Mouse (Mus musculus) cerebellum, adult 8-10 months (tissue): ENCODE results near the gene Hfe2.
A peak's percentile ranks its signal among the peaks of the same experiment; 100 is the strongest.
"Not testable (repeated sequence)": the region's sequence is repeated elsewhere in the genome, so short reads cannot be mapped to it uniquely, and the experiment has no call there.

ENCODE experiments used
- DNase-seq: peaks from one replicate; pipeline ENCODE4 v3.0.0; 2022

Hfe2 gene

DNA sequence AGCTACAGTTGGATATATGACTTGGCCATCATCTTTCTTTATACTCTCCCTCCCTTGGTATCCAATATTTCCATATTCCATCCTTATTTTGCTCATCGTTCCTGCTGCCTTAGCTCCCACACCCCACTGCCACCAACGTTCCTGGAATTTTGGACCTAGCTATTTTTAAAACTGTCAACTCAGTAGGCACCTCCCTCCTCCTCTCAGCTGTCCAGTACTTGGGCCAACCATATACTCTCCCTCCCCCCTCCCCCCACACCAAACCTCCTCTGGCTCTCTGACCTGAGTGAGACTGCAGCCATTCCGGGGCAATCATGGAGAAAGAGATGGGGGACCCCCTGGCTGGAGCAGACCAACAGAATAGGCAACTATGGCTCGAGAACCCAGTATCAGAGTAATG is at the start of gene Hfe2:
TSS of gene Hfe2 (plus strand) at position 259 of the 400 bp plus-strand sequence.
- DNase-seq, result no peak

DNA sequence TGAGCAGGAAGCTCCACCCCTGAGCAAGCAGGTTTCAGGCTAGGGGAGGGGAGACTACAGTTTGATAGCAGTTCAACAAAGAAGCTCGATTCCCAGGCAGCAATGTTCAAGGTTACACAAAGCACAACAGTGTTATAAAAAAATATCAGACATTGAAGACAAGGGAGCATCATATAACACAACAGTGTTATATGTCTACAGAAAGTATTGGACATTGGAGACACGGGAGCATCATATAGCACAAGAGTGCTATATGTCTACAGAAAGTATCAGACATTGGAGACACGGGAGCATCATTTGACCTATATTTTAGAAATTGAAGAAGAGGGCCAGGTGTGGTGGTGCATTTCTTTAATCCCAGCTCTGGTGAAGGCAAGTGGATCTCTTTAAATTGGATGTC is 47.9 kb upstream of the Hfe2 start:
- DNase-seq, result no peak

DNA sequence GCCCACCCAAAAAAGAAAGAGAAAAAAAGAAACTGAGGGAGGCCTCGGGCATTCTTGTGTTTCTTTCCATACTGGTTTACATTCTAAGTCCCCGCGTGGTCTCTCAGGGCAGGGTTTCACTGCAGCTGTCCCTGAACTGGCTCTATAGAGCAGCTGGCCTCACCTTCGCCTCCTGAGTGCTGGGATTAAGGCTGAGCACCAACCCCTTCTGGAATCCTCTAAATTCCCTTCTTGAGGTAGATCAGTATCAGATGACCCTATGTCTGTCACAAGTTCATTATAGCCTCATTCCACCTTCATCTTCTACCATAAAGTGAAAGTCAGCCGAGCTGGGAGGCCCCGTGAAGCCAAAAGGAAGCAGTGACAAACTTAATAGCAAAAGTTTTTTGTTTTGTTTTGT is 47.4 kb upstream of the Hfe2 start:
- DNase-seq, result no peak

DNA sequence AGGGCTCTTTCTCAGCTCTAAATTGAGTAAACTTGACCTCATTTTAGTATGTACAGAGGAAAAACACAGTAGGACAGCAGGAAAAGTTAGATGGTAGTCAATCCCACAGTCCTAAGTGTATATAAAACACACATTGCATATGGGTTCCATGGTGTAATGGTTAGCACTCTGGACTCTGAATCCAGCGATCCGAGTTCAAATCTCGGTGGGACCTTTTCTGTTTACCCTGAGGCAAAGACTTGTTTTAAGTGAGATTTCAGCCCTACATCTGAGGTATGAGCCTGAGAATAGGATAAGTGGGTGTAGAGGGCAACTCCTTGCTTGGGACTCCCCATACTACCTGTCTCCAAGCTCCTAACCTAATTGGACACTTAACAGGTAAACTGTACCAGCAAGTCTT is 45.7 kb upstream of the Hfe2 start:
- DNase-seq, result no peak

DNA sequence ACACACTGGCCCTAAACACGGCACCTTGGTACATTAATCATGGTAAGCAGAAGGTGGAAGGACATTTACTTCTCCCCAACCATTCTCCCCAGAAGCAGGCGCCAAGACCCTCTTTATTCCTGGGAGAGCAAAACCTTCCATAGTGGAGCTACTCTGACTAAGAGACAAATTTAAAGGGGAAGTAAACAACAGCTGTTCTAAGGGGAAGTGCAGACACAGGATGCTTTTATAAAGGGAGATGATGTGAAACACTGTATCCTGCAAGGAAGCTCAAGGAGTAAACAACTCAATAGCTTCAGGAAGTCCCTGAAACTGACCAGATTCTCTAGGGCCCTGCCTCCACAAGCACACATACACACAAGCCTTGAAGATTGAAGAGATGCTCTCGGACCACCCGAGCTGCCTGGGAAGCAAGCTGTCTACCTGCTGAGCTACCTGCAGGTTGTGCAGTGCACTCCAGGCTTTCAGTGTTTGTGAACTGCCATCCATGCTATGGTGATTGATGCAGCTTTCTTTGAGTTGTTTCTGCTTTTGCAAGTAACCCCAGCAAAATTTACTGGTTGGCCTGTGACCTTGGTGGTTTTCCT is 44.2 kb upstream of the Hfe2 start:
- no peak for DNase-seq

DNA sequence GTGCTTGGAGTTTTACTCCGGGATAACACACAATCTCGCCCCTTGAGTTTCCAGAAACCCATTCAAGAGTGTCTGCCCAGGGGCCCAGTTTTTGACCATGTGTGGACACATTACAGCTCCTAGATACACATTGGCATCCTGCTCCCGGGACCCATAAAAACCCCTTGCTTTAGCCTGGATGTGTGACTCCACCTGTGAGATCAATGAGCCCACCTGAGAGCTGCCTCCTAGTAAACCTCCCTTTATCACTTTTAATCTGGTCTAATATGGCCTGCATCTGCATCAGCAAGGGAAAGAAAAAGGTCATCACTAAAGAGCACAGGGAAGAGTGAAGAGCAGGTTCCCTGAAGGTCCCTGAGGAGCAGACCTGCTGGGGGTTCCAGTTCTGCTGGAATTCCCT is 43.1 kb upstream of the Hfe2 start:
- DNase-seq, result no peak

DNA sequence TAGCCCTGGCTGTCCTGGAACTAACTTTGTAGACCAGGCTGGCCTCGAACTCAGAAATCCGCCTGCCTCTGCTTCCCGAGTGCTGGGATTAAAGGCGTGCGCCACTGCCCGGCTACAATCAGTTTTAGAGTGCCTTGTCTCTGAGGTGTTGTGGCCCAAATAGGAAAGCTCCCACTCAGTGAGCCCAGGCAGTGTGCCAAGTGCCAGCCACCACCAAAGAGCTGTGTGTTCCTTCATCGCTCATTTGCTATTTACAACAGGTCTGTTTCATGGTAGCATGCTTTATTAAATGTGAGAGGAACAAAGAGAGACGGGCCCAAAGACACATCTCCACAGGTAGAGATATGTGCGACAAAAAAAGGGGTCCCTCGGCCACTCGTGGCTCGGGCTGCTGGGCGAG is 42.5 kb upstream of the Hfe2 start:
- no peak for DNase-seq

DNA sequence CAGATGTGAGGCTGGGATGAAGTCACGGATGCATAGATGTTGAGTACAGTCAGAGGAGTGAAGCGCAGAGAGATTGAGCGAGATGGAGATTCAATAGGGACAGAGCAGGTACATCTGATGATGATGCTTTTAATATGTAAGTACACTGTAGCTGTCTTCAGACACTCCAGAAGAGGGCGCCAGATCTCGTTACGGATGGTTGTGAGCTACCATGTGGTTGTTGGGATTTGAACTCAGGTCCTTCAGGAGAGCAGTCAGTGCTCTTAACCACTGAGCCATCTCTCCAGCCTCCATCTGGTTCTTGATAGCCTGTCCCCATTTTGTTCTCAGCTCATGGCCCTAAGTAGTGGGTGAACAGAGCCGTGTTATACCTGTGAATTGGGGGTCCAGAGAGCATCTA is 41.9 kb upstream of the Hfe2 start:
- not testable (repeated sequence) for DNase-seq

DNA sequence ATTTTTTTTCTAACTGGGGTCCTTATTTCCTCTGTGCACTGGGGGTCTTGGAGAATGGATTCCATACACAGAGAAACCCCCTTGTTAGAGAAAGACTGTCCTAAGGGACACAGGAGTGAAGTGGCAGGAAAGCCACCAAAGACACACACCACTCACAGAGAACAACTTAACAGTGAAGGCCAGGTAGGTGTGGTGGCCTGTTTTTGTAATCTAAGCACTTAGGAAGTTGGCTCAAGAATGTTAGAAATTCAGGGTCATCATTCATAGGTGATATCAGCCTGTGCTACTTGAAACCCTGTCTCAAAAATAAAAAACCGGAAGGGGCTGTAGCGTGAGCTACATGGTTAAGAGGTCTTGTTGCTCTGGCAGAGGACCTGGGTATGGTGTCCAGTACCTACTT is 41.0 kb upstream of the Hfe2 start:
- DNase-seq, result no peak

DNA sequence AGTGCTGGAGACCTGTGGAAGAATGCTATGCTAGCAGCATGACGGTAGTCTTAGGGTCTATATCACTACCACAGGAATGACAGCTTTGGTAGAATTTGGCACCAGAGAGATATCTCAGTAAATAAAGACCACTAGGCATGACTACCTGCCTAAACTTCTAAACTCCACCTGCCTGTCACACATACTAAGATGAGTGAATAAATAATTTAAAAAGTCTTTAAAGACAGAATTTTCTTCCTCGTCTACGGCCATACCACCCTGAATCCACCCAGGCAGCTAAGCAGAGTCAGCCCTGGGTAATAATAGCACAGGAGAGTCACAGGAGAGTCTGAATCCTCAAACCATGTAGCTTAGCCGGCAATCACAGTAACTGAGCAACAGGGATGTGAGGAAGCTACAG is 40.1 kb upstream of the Hfe2 start:
- no peak for DNase-seq

DNA sequence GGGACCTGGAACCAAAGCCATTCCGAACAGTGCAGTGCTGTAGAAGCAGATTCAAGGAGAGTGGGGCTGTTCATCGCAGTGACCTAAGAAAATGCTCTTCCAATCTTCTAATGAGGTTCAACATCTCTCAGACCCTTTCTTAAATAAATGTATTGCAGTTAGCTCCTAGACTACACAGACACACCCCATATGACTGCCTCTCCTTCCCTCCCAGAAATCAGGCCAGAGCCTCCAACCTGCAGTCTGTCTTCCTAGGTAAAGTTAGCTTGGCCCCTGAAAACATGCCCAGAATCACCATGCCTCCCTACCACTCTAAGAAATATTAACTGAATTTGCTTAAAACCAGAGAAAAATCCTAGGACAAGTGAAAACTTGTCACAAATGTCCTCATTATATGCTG is 39.6 kb upstream of the Hfe2 start:
- no peak for DNase-seq

DNA sequence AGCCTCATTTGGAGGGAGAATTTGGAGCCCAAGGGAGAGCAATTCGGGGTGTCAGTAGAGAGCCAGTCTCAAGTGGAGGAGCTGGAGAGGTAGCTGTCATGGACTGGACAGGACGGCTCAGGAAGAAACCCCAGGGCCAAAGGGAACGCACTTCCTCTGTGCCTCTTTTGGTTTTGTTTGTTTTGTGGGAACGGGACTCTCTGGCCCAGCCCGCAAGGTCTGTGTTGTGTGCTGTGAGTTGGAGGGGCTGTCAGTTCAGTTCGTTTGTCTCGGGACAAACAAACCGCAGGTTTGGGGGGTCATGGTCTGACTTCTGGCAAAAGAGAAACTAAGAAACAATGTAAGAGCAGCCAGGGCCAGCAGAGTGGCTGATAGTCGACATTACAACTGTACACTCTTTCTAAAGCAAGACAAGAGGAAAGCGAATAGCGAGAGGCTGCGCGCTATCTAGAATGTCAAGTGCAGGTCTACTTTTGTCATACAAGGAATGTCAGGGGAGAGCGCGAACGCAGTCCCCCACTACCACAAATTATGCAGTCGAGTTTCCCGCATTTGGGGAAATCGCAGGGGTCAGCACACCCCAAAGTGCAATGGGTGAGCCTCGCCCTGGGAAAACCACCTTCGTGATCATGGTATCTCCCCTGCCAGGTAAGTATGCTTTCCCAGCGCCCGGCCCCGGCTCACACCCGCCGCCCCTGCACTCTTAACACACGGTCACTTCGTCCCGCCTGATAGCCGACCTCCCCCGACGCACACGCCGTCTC is 38.7 kb upstream of the Hfe2 start:
- DNase-seq, result not testable (repeated sequence)

DNA sequence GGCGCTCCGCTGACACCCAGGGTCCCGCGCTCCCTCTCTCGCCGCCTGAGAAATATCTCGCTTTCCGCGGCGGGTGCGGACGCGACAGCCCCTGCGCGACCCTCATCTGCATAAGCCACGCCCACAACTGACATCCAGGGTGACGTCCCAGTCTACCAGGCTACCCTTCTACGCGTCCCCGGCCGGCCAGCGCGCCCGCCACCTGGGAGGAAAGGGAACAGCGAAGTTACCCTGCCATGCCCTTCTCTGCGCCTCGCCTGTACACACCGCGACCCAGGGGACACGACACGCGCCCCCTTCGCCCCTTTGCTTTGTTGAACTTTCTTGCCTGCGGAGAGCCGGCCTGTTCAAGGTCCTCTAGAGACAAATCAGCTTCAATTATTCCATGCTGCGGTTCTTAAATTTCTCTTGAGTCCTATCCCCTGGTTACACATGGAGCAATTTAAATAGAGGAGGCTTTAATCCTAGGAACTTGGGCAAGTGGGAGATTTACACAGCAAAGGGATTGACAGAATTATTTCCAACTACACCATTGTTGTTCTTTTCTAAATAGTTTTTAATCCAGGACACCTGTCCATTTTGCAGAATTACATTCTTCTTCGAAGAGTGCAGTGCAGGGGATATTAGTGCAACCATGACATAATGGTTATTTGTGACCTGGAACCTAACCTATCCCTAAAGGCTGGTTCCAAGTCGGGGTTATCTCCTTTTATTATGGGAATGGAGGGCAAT is 38.0 kb upstream of the Hfe2 start:
- DNase-seq, result not testable (repeated sequence)

DNA sequence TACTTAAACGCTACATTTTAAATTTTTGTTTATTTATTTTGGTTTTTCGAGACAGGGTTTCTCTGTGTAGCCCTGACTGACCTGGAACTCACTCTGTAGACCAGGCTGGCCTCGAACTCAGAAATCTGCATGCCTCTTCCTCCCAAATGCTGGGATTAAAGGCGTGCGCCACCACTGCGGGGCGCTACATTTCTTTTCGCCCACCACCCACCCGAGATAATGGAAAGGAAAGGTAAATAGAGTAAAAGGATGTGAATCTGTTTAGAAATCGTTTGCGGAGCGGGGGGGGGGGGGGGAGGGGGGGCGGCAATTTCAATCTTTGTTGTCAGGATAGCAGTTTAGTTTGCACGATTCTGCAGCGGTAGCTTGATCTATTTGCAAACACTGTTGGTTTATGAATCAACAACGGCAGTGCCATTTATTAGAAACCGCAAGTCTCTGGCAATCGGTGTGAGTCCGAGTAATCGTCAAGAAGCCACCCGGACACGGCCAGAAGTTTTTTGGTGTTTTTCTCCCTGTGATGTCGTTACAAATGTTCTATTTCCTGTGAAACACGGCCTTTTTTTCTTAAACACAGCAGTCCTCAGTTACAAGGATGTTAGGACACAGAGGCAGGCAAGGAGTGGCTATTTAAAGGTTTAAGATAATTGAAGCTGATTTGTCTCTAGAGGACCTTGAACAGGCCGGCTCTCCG is 37.2 kb upstream of the Hfe2 start:
- DNase-seq, result peak; percentile 52

DNA sequence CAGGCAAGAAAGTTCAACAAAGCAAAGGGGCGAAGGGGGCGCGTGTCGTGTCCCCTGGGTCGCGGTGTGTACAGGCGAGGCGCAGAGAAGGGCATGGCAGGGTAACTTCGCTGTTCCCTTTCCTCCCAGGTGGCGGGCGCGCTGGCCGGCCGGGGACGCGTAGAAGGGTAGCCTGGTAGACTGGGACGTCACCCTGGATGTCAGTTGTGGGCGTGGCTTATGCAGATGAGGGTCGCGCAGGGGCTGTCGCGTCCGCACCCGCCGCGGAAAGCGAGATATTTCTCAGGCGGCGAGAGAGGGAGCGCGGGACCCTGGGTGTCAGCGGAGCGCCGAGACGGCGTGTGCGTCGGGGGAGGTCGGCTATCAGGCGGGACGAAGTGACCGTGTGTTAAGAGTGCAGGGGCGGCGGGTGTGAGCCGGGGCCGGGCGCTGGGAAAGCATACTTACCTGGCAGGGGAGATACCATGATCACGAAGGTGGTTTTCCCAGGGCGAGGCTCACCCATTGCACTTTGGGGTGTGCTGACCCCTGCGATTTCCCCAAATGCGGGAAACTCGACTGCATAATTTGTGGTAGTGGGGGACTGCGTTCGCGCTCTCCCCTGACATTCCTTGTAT is 36.6 kb upstream of the Hfe2 start:
- not testable (repeated sequence) for DNase-seq

DNA sequence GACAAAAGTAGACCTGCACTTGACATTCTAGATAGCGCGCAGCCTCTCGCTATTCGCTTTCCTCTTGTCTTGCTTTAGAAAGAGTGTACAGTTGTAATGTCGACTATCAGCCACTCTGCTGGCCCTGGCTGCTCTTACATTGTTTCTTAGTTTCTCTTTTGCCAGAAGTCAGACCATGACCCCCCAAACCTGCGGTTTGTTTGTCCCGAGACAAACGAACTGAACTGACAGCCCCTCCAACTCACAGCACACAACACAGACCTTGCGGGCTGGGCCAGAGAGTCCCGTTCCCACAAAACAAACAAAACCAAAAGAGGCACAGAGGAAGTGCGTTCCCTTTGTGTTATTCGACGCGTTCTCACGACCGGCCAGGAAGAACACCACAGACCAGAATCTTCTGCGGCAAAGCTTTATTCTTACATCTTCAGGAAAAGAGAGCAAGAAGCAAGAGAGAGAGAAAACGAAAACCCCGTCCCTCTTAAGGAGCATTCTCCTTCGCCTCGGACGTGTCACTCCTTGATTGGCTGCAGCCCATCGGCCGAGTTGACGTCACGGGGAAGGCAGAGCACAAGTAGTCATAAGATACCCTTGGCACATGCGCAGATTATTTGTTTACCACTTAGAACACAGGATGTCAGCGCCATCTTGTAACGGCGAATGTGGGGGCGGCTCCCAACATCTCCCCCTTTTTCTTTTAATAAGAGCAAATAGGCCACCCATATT is 35.9 kb upstream of the Hfe2 start:
- DNase-seq, result peak; percentile 35

DNA sequence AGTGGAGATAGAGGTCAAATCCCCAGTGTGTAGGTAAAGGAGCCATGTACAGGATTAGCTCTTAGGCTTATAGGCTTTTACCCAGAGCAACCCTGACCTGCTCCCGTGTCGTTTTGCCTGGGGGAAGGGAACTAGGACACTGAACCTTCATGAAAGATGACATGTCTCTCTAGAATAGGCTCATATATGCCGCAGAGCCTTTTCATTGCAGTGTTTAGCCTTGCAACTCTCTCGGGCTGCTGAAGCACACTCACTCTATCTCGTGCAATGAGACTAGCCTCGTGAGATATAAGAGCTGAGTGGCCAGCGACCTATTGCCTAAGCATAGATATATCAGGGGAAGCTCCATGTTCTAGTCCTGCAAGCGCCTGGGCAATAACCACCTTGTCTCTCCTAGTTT is 35.3 kb upstream of the Hfe2 start:
- not testable (repeated sequence) for DNase-seq

DNA sequence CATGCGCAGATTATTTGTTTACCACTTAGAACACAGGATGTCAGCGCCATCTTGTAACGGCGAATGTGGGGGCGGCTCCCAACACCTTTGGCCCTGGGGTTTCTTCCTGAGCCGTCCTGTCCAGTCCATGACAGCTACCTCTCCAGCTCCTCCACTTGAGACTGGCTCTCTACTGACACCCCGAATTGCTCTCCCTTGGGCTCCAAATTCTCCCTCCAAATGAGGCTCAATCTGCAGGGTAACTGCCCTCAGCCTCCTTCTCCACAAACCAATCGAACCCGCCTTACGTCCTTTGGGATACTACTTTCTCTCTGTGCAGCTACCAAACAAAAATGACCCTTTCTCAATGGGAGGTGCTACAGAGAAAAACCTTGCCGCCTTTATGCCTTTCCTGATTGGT is 30.5 kb upstream of the Hfe2 start:
- DNase-seq, result not testable (repeated sequence)

DNA sequence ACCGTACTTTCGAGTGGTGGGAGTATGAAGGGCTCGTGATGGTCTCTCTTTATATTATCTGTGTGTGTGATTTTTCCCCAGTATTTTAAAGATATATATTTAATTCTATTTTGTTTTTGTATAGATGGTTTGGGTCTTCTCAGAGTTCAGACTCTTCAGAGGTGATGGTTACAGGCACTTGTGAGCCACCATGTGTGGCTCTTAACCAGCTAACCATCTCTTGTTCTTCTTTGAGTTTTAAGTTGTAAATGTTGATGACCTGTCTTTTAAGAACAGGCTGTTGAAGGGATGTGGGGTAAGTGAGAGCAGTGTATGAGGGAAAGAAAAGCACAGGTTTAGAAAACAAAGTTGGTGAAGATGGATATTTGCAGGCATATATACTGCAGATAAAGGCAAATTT is 30.1 kb upstream of the Hfe2 start:
- no peak for DNase-seq

DNA sequence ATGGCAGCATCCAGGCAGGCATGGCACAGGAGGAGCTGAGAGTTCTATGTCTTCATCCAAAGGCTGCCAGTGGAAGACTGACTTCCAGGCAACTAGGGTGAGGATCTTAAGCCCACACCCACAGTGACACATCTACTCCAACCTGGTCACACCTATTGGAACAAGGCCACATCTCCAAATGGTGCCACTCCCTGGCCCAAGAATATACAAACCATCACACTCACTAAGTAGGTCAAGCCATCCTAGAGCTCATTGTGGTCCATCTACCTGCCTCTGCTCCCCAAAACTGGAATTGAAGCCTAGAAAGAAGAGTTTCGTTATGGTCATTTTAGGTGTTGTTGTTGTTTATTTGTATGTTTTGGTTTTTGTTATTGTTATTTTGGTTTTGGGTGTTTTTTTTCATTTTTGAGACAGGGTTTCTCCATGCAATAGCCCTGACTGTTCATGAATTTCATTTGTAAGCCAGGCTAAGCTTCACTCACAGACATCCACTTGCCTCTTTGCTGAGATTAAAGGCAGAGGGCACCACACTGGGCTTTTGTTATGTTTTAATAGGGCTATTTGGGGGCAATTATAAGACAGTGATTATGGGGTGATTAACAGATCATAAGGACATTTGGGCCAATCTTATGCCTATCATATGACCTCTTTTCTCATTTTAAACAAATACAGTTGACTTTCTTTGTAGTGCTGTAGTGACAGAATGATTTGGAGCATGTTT is 29.3 kb upstream of the Hfe2 start:
- DNase-seq, result no peak

DNA sequence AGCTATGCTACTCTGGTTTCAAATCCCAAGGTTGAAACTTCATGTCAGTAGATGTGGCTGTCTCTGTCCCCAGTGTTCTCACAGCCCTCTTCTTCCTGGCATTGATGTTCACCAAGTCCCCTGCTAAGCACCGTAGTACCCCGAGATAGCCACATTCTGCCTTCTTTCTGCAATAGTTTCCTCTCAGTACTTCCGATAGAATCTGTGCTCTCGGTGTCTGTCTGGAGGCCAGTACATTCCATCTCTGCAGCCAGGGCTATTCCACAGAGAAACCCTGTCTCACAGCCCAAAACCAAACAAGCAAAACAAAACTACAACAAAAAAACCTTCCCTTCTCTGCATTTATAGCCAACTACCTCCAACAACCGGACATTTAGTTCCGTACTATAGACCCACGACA is 28.8 kb upstream of the Hfe2 start:
- no peak for DNase-seq
